Mouse (Mus musculus) A20 (cell line): Measurements from ENCODE around the gene Lrch1.
A peak's percentile ranks its signal among the peaks of the same experiment; 100 is the strongest.

Experiments
- DNase-seq: peaks from one replicate; pipeline ENCODE4 v3.0.0-alpha.2; 2011; ENCODE audit warnings: low read depth, low spot score

Gene Lrch1

GRCm38 (mm10) chr14:74946751-74947375, 813 bp downstream of the Lrch1 start:
- peak; percentile 91 for DNase-seq

- peak; percentile 85 for DNase-seq
These were observed 1.3 kb downstream of the Lrch1 start for GRCm38 (mm10) chr14:74946321-74946750.

- DNase-seq: peak; percentile 69
These were observed 2.1 kb downstream of the Lrch1 start for GRCm38 (mm10) chr14:74945266-74946215.

- DNase-seq: peak; percentile 71
These were observed 3.4 kb downstream of the Lrch1 start for GRCm38 (mm10) chr14:74944128-74944755.

GRCm38 (mm10) chr14:74943581-74944117, 4.0 kb downstream of the Lrch1 start:
- peak; percentile 58 for DNase-seq

GRCm38 (mm10) chr14:74943024-74943423, 4.7 kb downstream of the Lrch1 start:
- DNase-seq: peak; percentile 26

- peak; percentile 55 for DNase-seq
These were observed 6.1 kb downstream of the Lrch1 start for GRCm38 (mm10) chr14:74941591-74941990.

- peak; percentile 53 for DNase-seq
These were observed 6.9 kb downstream of the Lrch1 start for GRCm38 (mm10) chr14:74940741-74941140.

DNA sequence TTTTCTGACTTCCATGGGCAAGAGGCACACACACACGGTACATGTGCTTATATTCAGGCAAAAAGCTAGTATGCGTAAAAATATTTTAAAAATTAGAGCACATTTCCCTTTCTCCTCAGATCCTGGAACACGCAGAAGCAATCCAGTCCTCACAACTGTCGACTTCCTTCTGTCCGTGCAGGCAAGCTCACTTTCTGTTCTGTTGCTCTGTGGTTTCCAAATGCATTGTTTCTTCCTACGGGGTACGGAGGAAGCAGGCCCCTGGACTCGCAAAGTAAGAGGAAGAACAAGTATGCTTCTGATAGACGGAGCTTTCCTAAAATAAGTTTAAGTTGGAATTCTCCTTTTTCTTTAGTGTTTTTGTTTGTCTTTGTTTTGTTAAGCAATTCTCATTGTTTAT, 8.3 kb downstream of the Lrch1 start:
- no peak for DNase-seq

DNA sequence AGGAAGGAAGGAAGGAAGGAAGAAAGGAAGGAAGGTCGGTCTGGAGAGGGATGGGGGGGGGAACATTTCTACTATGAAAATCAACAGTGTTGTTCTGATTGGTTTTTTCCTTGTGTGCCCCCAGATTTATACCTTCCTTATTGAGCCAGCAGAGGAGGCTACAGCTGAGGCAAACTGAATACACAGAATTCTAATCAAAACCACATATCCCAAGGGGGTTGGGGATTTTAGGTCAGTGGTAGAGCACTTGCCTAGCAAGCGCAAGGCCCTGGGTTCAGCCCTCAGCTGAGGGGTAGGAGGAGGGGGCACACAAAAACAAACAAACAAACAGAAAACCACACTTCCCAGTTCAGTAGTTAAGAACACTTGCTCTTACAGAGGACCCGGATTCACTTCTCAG, 8.8 kb downstream of the Lrch1 start:
- DNase-seq: peak; percentile 70

- DNase-seq: peak; percentile 89
These were observed 11.0 kb downstream of the Lrch1 start for GRCm38 (mm10) chr14:74936557-74937261.

DNA sequence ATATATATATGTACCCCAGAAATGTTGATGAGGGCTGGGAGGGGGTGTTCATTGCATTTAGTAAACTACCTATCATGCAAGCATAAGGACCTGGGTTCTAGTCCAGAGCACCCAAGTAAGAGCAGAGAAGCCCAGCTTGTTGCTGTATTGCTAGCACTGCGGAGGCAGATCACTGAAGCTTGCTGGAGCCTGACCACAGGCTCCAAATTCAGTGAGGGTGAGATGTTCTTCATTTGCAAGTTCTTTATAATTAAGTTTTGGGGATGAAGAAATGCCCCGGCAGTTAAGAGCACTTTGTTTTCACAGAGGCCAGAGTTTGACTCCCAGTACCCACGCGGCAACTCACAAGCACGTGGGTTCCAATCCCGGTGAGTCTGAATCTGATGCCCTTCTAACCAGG, 12.6 kb downstream of the Lrch1 start:
- DNase-seq: peak; percentile 78

- DNase-seq: no peak
These were observed 13.5 kb downstream of the Lrch1 start for GRCm38 (mm10) chr14:74933960-74934710.

DNA sequence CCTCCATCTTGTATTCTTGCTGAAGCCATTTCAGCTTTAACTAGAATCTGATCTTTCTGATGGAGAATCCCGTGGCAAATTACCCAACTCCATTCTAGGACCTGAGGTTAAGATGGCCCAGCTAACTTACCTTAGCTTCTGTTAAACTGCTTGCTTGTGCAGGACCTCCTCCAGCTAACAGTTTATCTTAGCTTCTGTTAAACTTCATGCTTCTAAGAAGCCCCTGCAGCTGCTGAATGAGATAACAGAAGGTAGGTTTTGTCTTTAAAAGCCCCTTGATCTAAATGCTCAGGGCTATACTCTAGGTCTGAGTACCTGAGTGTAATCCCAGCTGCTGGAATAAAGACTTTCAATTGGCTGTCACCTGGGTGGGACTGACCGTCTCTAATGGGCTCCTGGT, 17.9 kb downstream of the Lrch1 start:
- peak; percentile 30 for DNase-seq

DNA sequence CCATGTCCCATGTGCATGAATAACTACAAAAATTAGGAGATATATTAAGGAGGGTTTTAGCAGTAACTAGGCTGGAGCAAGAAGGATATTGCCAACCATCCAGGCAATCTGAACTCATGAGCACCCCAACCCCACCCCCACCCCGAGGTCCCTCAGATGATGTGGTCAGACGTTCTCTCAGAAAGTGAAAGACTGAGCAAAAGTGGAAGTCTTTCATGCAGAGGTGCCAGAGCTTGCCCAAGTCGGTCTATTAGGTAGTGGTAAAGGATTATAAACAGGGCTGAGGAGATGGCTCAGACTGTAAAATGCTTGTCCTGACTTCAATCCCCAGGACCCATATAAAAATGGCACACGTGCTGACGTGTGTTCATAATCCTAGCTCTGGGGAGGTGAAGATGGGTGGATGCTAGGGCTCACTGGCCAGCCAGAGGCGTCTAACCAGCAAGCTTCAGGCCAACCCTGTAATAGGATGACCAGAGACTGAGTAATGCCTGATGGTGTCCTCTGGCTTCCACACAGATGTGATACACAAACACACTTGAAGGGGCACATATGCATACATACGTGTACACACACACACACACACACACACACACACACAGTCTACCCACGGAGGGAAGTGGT, 18.8 kb downstream of the Lrch1 start:
- DNase-seq: peak; percentile 80

DNA sequence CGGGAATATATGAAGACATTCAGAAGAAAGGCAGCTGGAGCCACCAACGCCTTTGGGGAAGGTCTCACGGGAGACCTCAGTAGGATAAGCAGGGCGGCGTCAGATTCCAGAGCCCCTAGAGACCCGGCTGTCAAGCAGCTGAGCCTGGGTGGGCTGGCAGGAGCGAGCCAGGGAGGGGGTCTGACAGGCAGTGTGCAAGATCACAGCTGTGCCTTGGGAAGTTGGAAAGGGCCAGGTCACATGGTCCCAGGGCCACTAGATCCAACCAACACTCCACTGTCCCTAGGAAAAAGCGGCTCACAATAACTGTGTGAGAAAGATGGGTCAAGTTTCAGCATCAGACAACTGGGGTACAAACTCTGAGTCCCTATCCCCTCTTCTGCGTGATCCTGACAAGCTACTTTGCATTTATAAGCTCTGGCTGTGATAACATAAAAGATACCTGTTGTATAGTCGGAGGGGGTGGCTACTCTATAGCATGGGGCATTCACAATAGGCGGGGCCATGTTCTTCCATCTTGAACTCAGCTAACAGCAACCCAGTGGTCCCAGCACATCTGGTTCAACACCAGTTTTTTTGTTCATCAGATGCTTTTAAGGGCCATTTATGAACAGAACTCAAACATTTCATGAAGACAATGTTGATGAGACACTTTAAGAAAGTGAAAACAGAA, 20.6 kb downstream of the Lrch1 start:
- no peak for DNase-seq

- no peak for DNase-seq
These were observed 21.6 kb downstream of the Lrch1 start for GRCm38 (mm10) chr14:74925951-74926517.

DNA sequence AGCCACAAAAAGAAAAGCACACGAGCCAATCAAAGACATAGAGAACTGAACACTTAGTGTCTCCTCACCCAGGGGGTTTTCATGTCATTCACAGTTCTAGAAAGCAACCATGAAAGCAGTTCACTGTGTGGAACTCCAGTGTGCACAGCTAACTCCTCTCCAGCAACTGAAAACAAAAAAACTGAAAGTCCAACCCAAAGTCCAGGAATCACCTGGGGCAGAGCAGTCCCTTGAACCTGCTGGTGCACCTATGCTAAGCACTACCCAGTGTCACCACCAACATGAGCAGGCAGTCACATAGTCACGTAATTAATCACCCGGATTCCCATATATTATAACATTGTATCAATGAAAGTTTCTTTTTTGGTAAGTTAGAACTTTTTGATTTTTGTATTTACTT, 23.2 kb downstream of the Lrch1 start:
- DNase-seq: no peak

GRCm38 (mm10) chr14:74924031-74924430, 23.6 kb downstream of the Lrch1 start:
- DNase-seq: no peak
